In genomic region chr15:99420521-99421014, GRCm38 (mm10) we compare ENCODE assay signal across 8 mouse cellular contexts. TPM values are rescaled to one million over a fixed set of nuclear protein-coding genes. Genes with fewer than 3 reads are reported as not detected.
DNase-seq lines count a peak whose midpoint lies in the region; ATAC-seq and TF ChIP-seq lines count a peak whose summit lies in the region.

No protein-coding gene starts in this region.

- H3K4me1 ChIP-seq in embryonic facial prominence, embryonic 10.5 days: peaks cover 43% of the 10 kb centered on the region
- H3K4me1 ChIP-seq in kidney, embryonic 14.5 days (ENCODE audit: control insufficient read depth, insufficient read depth, low read length): peaks cover 20% of the 10 kb centered on the region
- H3K4me1 ChIP-seq in small intestine, adult 2 months (ENCODE audit: control insufficient read depth, insufficient read depth, insufficient read length, low read length): peaks cover 4% of the 10 kb centered on the region

- WGBS in embryonic facial prominence, embryonic 10.5 days: 14% methylated on average over 12 of the region's 12 CpGs
- WGBS in kidney, embryonic 14.5 days: 1% methylated on average over 12 of the region's 12 CpGs
- WGBS in small intestine, adult 2 months: 20% methylated on average over 12 of the region's 12 CpGs

- peak overlapping the region; percentile 64; the same call in 1 of the 2 replicates for H3K27ac ChIP-seq in left cerebral cortex, adult 2 months
- H3K27ac ChIP-seq in embryonic facial prominence, embryonic 10.5 days (replicated peaks): peak overlapping the region; percentile 84
- peak overlapping the region; percentile 86 for H3K27ac ChIP-seq in kidney, embryonic 14.5 days (ENCODE audit: low read depth, low read length)
- peak overlapping the region; percentile 65 for H3K27ac ChIP-seq in small intestine, adult 2 months (ENCODE audit: insufficient read depth, low read depth, low read length)

- intact Hi-C loops in left cerebral cortex, adult 2 months (cut with DNase I): no loop called here

- no peak for TF ChIP-seq POLR2A in small intestine, adult 2 months (IDR thresholded peaks at IDR 0.05; ENCODE audit: low read depth, low read length)

- no peak for DNase-seq in left cerebral cortex, adult 2 months (ENCODE audit: extremely low spot score in 1 of 2, low spot score in 2 of 2)
- no peak for DNase-seq in left cerebral cortex, adult 18-20 months (ENCODE audit: low spot score in 2 of 2)
- DNase-seq in embryonic facial prominence, embryonic 10.5 days (ENCODE audit: low spot score): peak; percentile 89
- peak; percentile 89 to 92 for DNase-seq in heart, adult 9 months (ENCODE audit: low spot score in 2 of 2)
- peak; percentile 91 for DNase-seq in lung, postnatal 10 days
- DNase-seq in cerebellum, adult 11-12 months: no peak

- H3K4me2 ChIP-seq in kidney, embryonic 14.5 days (replicated peaks; ENCODE audit: low read depth, low read length): peak overlapping the region; percentile 32

- ATAC-seq in kidney, embryonic 14.5 days (ENCODE audit: low FRiP score, low TSS enrichment): peak; percentile 69

- H3K36me3 ChIP-seq in embryonic facial prominence, embryonic 10.5 days (replicated peaks): peaks cover 44% of the 10 kb centered on the region
- H3K36me3 ChIP-seq in kidney, embryonic 14.5 days (ENCODE audit: control insufficient read depth, insufficient read depth, low read length): peaks cover 25% of the 10 kb centered on the region
- no peaks in the 10 kb centered on the region for H3K36me3 ChIP-seq in small intestine, adult 2 months (ENCODE audit: control insufficient read depth, insufficient read depth, low read length)

- H3K9ac ChIP-seq in kidney, embryonic 14.5 days (ENCODE audit: low read depth, low read length): peak overlapping the region; percentile 3; the same call in 1 of the 2 replicates

- H3K9me3 ChIP-seq in embryonic facial prominence, embryonic 10.5 days: no peaks in the 10 kb centered on the region
- H3K9me3 ChIP-seq in kidney, embryonic 14.5 days (ENCODE audit: control insufficient read depth, low read length): no peaks in the 10 kb centered on the region

- H3K4me3 ChIP-seq in left cerebral cortex, adult 2 months: no peak overlapping the region
- H3K4me3 ChIP-seq in embryonic facial prominence, embryonic 10.5 days: peak overlapping the region; percentile 35
- no peak overlapping the region for H3K4me3 ChIP-seq in kidney, embryonic 14.5 days (ENCODE audit: low read length)
- peak overlapping the region; percentile 9; the same call in 1 of the 2 replicates for H3K4me3 ChIP-seq in small intestine, adult 2 months (ENCODE audit: low read depth, low read length)

- no peak for TF ChIP-seq CTCF in left cerebral cortex, adult 2 months (IDR thresholded peaks at IDR 0.05)
- no peak for TF ChIP-seq CTCF in small intestine, adult 2 months (IDR thresholded peaks at IDR 0.05; ENCODE audit: extremely low read depth, insufficient read length, insufficient replicate concordance, low read depth, low read length)

- H3K27me3 ChIP-seq in embryonic facial prominence, embryonic 10.5 days (replicated peaks; ENCODE audit: low read depth, poor library complexity, severe bottlenecking): no peaks in the 10 kb centered on the region
- no peaks in the 10 kb centered on the region for H3K27me3 ChIP-seq in kidney, embryonic 14.5 days (ENCODE audit: control insufficient read depth, insufficient read depth, low read length)
- H3K27me3 ChIP-seq in small intestine, adult 2 months (ENCODE audit: control insufficient read depth, insufficient read depth, low read length): no peaks in the 10 kb centered on the region

RNA-seq across cellular contexts. Expression of gene Tmbim6, which starts 27.9 kb away (rescaled TPM):
- 100 to 1,000 TPM; 332 to 333 TPM for total RNA-seq in left cerebral cortex, adult 2 months (2021)
- 100 to 1,000 TPM; 331 to 338 TPM for total RNA-seq in left cerebral cortex, adult 18-20 months (2021)
- polyA plus RNA-seq in embryonic facial prominence, embryonic 10.5 days (2016; fragmentation: Nextera tagmentation; extraction: Ambion mirVana): 262 and 273 TPM in 2 replicates
- 321 and 409 TPM in 2 replicates for polyA plus RNA-seq in kidney, embryonic 14.5 days (2014; fragmentation: Nextera tagmentation; extraction: Ambion mirVana)
- polyA plus RNA-seq in small intestine, adult 2 months (2012; rRNA removed): 672 and 1,662 TPM in 2 replicates

RNA-seq across cellular contexts. Expression of gene Nckap5l, which starts 37.0 kb away (rescaled TPM):
- 10 to 100 TPM; 19.2 to 21.3 TPM for total RNA-seq in left cerebral cortex, adult 2 months (2021)
- total RNA-seq in left cerebral cortex, adult 18-20 months (2021): 10 to 100 TPM; 17.0 to 19.0 TPM
- 14.1 and 15.1 TPM in 2 replicates for polyA plus RNA-seq in embryonic facial prominence, embryonic 10.5 days (2016; fragmentation: Nextera tagmentation; extraction: Ambion mirVana)
- 9.3 and 11.8 TPM in 2 replicates for polyA plus RNA-seq in kidney, embryonic 14.5 days (2014; fragmentation: Nextera tagmentation; extraction: Ambion mirVana)
- polyA plus RNA-seq in small intestine, adult 2 months (2012; rRNA removed): 1.8 and 3.1 TPM in 2 replicates

RNA-seq across cellular contexts. Expression of gene Fmnl3, which starts 50.3 kb away (rescaled TPM):
- 10 to 100 TPM in 1 of 2 experiments, 1 to 10 TPM in 1; 10.0 to 11.4 TPM for total RNA-seq in left cerebral cortex, adult 2 months (2021)
- total RNA-seq in left cerebral cortex, adult 18-20 months (2021): 1 to 10 TPM; 8.5 to 9.6 TPM
- 24.4 and 25.6 TPM in 2 replicates for polyA plus RNA-seq in embryonic facial prominence, embryonic 10.5 days (2016; fragmentation: Nextera tagmentation; extraction: Ambion mirVana)
- polyA plus RNA-seq in kidney, embryonic 14.5 days (2014; fragmentation: Nextera tagmentation; extraction: Ambion mirVana): 15.0 and 27.9 TPM in 2 replicates
- polyA plus RNA-seq in small intestine, adult 2 months (2012; rRNA removed): 4.2 and 8.2 TPM in 2 replicates

RNA-seq across cellular contexts. Expression of gene Bcdin3d, which starts 54.0 kb away (rescaled TPM):
- total RNA-seq in left cerebral cortex, adult 2 months (2021): 1 to 10 TPM; 3.7 to 5.4 TPM
- total RNA-seq in left cerebral cortex, adult 18-20 months (2021): 1 to 10 TPM; 4.6 to 4.7 TPM
- polyA plus RNA-seq in embryonic facial prominence, embryonic 10.5 days (2016; fragmentation: Nextera tagmentation; extraction: Ambion mirVana): 16.0 and 16.7 TPM in 2 replicates
- polyA plus RNA-seq in kidney, embryonic 14.5 days (2014; fragmentation: Nextera tagmentation; extraction: Ambion mirVana): 13.2 and 16.9 TPM in 2 replicates
- polyA plus RNA-seq in small intestine, adult 2 months (2012; rRNA removed): 2.7 and 5.2 TPM in 2 replicates

Comparison
In these comparisons a context has a peak if more than half of its experiments do, and no peak if none do; other contexts are left out.
1. DNase-seq: peak in embryonic facial prominence, embryonic 10.5 days (single experiment), heart, adult 9 months (2 of 2) and lung, postnatal 10 days (single experiment); none in left cerebral cortex, adult 2 months (0 of 2), left cerebral cortex, adult 18-20 months (0 of 2) and cerebellum, adult 11-12 months (single experiment).
2. H3K4me3 ChIP-seq: peak in embryonic facial prominence, embryonic 10.5 days (single experiment) and small intestine, adult 2 months (single experiment); none in left cerebral cortex, adult 2 months (single experiment) and kidney, embryonic 14.5 days (single experiment).
3. Peak in every context shown above with its lines, with median percentiles within 50 percentile points of each other: H3K27ac ChIP-seq.